Mouse (Mus musculus) lung, embryonic 14.5 days (tissue): ENCODE data around the gene Lipa. TPM values are rescaled to one million over a fixed set of nuclear protein-coding genes. Genes with fewer than 3 reads are reported as not detected.

Experiments used
- ATAC-seq: fragments of 200-750 bp; cut with Nextera tagmentation; 2 replicates; pipeline ENCODE4 v1.8.0; 2017; ENCODE audit warnings: mild to moderate bottlenecking, moderate TSS enrichment, moderate library complexity; ENCODE audit not compliant: insufficient read depth
- DNase-seq: peaks from one replicate; pipeline ENCODE4 v3.0.0-alpha.2; 2015
- H3K27ac ChIP-seq: fragments of 300-500 bp; sonication (generic); 2 replicates; pipeline ENCODE4 v1.5.1; 2014; ENCODE audit warnings: low read depth, mild to moderate bottlenecking, moderate library complexity
- H3K27me3 ChIP-seq: fragments of 300-500 bp; sonication (generic); 2 replicates; pipeline ENCODE4 v1.6.1; 2014; ENCODE audit warnings: low read length, control low read depth; ENCODE audit not compliant: insufficient read depth
- H3K36me3 ChIP-seq: fragments of 300-500 bp; sonication (generic); 2 replicates; pipeline ENCODE4 v1.6.1; 2014; ENCODE audit warnings: control low read depth; ENCODE audit not compliant: insufficient read depth
- H3K4me1 ChIP-seq: fragments of 300-500 bp; sonication (generic); 2 replicates; pipeline ENCODE4 v1.6.1; 2014; ENCODE audit warnings: antibody characterized with exemption, control low read depth; ENCODE audit not compliant: insufficient read depth
- H3K4me2 ChIP-seq: fragments of 300-500 bp; sonication (generic); 2 replicates; pipeline ENCODE4 v1.6.1; 2014; ENCODE audit warnings: mild to moderate bottlenecking
- H3K4me3 ChIP-seq: fragments of 300-500 bp; sonication (generic); 2 replicates; pipeline ENCODE4 v1.5.1; 2014; ENCODE audit warnings: low read depth, low read length
- H3K9ac ChIP-seq: fragments of 300-500 bp; sonication (generic); 2 replicates; pipeline ENCODE4 v1.6.1; 2014
- H3K9me3 ChIP-seq: fragments of 300-500 bp; sonication (generic); 2 replicates; pipeline ENCODE4 v1.6.1; 2016; ENCODE audit warnings: low read depth, low read length, control low read depth
- CTCF ChIP-seq: IDR thresholded peaks from 2 replicates; pipeline ENCODE4 v1.5.1; 2016; ENCODE audit warnings: antibody characterized with exemption, low read depth
- WGBS: fragments of 180-500 bp; shearing (Covaris S2); extraction: QIAGEN DNeasy Blood & Tissue Kit; methylation state at CpG from one replicate; pipeline ENCODE4 v1.1.7; 2014; 5-methylcytosine and 5-hydroxymethylcytosine counted together
- polyA plus RNA-seq: library from polyadenylated mRNA; unstranded; fragments of >200 nt; fragmentation: Nextera tagmentation; extraction: Ambion mirVana; gene quantifications from 2 replicates; pipeline ENCODE4 v1.2.1, GENCODE M21; 2014

Lipa gene
- polyA plus RNA-seq: 44.8 and 45.6 TPM in 2 replicates

GRCm38 (mm10) chr19:34526941-34527682 lies at the start of gene Lipa:
Gene Lipa (minus strand): TSS chr19:34527474.
- WGBS: under 1% methylated on average over 29 of the region's 29 CpGs
- no peak for TF ChIP-seq CTCF
- peak within 1 kb of the TSS; percentile 74 for H3K4me3 ChIP-seq
- ATAC-seq (peak; percentile 100), DNase-seq (peak; percentile 97)
- peak within 1 kb of the TSS; percentile 82 for H3K4me2 ChIP-seq
- H3K9ac ChIP-seq: peak within 1 kb of the TSS; percentile 74
- peaks cover 4% of the 10 kb centered on the region; the same call in 1 of the 2 replicates for H3K4me1 ChIP-seq
- no peaks in the 10 kb centered on the region for H3K36me3 ChIP-seq
- H3K9me3 ChIP-seq: no peaks in the 10 kb centered on the region
- peak within 1 kb of the TSS; percentile 32; the same call in 1 of the 2 replicates for H3K27ac ChIP-seq
- no peaks in the 10 kb centered on the region for H3K27me3 ChIP-seq

- no peak overlapping the region for H3K4me2 ChIP-seq
- no peak overlapping the region for H3K4me3 ChIP-seq
- no peaks in the 10 kb centered on the region for H3K27me3 ChIP-seq
- no peaks in the 10 kb centered on the region for H3K4me1 ChIP-seq
- 92% methylated on average over 5 of the region's 5 CpGs for WGBS
- ATAC-seq (no peak), DNase-seq (no peak)
- H3K36me3 ChIP-seq: peaks cover 6% of the 10 kb centered on the region
- no peaks in the 10 kb centered on the region for H3K9me3 ChIP-seq
- no peak overlapping the region for H3K9ac ChIP-seq
- TF ChIP-seq CTCF: no peak
- no peak overlapping the region for H3K27ac ChIP-seq
These were observed 46.4 kb upstream of the Lipa start for GRCm38 (mm10) chr19:34573650-34574049.

GRCm38 (mm10) chr19:34571080-34571479 lies 43.8 kb upstream of the Lipa start:
- H3K36me3 ChIP-seq: peaks cover 6% of the 10 kb centered on the region
- DNase-seq (no peak), ATAC-seq (no peak)
- TF ChIP-seq CTCF: no peak
- no peak overlapping the region for H3K9ac ChIP-seq
- H3K27me3 ChIP-seq: no peaks in the 10 kb centered on the region
- H3K4me1 ChIP-seq: no peaks in the 10 kb centered on the region
- no peak overlapping the region for H3K27ac ChIP-seq
- 89% methylated on average over 1 of the region's 1 CpGs for WGBS
- H3K9me3 ChIP-seq: no peaks in the 10 kb centered on the region
- H3K4me2 ChIP-seq: no peak overlapping the region
- H3K4me3 ChIP-seq: no peak overlapping the region

GRCm38 (mm10) chr19:34569896-34570476 lies 42.7 kb upstream of the Lipa start:
- WGBS: 69% methylated on average over 4 of the region's 4 CpGs
- H3K9ac ChIP-seq: no peak overlapping the region
- H3K9me3 ChIP-seq: no peaks in the 10 kb centered on the region
- no peak for TF ChIP-seq CTCF
- ATAC-seq: no peak
- H3K4me3 ChIP-seq: no peak overlapping the region
- H3K27ac ChIP-seq: no peak overlapping the region
- DNase-seq: no peak
- no peaks in the 10 kb centered on the region for H3K27me3 ChIP-seq
- no peak overlapping the region for H3K4me2 ChIP-seq
- peaks cover 6% of the 10 kb centered on the region for H3K36me3 ChIP-seq
- H3K4me1 ChIP-seq: no peaks in the 10 kb centered on the region

- 51% methylated on average over 7 of the region's 7 CpGs for WGBS
- no peak for TF ChIP-seq CTCF
These were observed 42.0 kb upstream of the Lipa start for GRCm38 (mm10) chr19:34568988-34569895.

GRCm38 (mm10) chr19:34566178-34566784 lies 39.0 kb upstream of the Lipa start:
- ATAC-seq (no peak), DNase-seq (no peak)
- Histone ChIP-seq H3K36me3 (no peaks in the 10 kb centered on the region), H3K9ac (no peak overlapping the region), H3K27me3 (no peaks in the 10 kb centered on the region), H3K4me1 (no peaks in the 10 kb centered on the region), H3K4me3 (no peak overlapping the region), H3K4me2 (no peak overlapping the region), H3K9me3 (no peaks in the 10 kb centered on the region), H3K27ac (no peak overlapping the region)
- 100% methylated on average over 1 of the region's 1 CpGs for WGBS
- TF ChIP-seq CTCF: no peak

More at GRCm38 (mm10) chr19:34568988-34569895, 42.0 kb upstream of the Lipa start:
- Histone ChIP-seq H3K9me3 (no peaks in the 10 kb centered on the region), H3K27ac (no peak overlapping the region), H3K4me3 (no peak overlapping the region), H3K4me2 (no peak overlapping the region), H3K27me3 (no peaks in the 10 kb centered on the region), H3K4me1 (no peaks in the 10 kb centered on the region), H3K9ac (no peak overlapping the region), H3K36me3 (peaks cover 6% of the 10 kb centered on the region)
- ATAC-seq (no peak), DNase-seq (no peak)
